Mouse (Mus musculus) lung, adult 18-20 months (tissue): ENCODE data around the gene Ing2.
A peak's percentile ranks its signal among the peaks of the same experiment; 100 is the strongest.

Experiments
- DNase-seq, 2 experiments: peaks; one replicate each; pipeline ENCODE4 v3.0.0; 2022; ENCODE audit warnings: mixed read lengths in 2 of 2

Ing2 gene

DNA sequence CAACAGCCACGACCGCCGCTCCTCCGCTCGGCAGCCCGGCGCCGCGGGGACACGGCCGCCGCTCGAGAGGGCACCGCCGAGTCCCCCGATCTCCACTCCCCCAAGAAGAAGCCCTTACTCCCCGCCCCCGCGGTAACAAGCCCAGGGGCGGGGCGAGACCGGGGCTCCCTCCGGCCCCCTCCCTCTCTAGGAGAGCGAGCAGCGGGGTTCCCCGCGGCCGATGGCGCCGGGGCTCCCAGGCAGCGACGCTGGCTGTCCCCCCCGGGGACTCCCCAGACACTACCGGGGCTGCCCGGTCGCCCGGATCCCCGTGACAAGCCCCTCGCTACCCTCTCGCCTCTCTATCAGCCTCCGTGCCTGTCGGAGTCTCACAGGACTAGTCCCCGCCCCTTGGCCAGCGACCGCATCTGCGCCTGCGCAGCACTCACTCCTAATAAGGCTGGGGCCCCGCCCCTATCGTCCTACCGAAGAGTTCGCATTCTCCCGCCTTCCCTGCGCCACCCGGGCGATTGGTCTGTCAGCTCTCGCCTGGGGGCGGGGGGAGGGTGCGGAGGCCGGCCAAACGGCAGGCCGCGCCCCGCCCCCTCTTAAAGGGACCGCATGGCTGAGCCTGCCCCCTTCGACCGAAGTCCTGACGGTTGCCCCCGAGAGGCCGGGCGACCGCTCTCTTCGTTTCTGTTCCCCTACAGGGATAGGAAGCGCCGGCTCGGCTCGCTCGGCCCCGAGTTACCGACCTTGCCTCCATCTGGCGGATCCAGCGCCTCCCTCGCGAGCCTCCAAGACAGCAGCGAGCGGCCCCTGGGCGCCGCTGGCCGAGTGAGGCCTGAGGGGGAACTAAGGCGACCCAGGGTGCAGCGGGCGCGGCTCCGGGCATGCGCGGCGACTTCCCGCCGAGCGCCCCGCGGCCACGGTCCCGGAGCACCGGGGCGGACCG lies at the start of gene Ing2:
Ing2 (minus strand) TSS at position 780 of the 934 bp plus-strand sequence.
- DNase-seq = peak; percentile 100

DNA sequence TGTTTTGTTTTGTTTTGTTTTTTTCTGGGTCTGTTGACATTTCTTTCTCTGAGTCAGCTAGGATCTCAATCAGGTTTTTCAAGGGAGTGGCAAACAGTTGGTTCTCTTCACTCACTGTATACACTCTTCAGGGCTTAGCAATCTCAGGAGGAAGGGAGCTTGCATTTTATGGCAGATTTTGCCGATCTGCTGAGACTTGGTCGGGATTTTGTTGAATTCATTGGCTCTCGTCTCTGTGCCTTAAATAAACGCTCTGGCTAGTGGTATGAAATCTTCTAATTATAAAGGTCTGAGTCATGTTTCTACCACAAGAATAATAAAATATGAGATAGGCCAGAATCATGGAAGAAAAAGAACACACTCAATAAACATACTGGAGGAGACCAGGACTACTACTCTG lies 46.3 kb upstream of the Ing2 start:
- DNase-seq = no peak

DNA sequence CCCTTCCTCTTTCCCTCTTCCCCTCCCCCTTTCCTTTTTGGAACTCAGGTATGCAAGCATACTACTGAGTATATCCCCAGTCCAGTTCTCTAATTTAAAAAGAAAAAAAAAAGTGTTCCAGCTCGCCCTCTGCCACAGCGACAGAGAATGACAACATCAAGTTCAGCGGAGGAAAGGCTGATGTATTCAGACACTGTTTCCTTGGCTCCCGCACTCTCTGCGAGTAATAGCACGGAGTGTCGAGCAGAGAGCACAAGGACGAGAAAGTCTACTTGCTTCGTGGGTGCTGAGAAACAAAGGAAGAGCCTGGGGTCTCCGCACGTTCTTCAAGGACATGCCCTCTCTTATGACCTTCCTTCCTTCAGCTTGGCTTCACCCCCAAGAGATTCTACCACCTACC lies 43.3 kb upstream of the Ing2 start:
- DNase-seq = no peak

DNA sequence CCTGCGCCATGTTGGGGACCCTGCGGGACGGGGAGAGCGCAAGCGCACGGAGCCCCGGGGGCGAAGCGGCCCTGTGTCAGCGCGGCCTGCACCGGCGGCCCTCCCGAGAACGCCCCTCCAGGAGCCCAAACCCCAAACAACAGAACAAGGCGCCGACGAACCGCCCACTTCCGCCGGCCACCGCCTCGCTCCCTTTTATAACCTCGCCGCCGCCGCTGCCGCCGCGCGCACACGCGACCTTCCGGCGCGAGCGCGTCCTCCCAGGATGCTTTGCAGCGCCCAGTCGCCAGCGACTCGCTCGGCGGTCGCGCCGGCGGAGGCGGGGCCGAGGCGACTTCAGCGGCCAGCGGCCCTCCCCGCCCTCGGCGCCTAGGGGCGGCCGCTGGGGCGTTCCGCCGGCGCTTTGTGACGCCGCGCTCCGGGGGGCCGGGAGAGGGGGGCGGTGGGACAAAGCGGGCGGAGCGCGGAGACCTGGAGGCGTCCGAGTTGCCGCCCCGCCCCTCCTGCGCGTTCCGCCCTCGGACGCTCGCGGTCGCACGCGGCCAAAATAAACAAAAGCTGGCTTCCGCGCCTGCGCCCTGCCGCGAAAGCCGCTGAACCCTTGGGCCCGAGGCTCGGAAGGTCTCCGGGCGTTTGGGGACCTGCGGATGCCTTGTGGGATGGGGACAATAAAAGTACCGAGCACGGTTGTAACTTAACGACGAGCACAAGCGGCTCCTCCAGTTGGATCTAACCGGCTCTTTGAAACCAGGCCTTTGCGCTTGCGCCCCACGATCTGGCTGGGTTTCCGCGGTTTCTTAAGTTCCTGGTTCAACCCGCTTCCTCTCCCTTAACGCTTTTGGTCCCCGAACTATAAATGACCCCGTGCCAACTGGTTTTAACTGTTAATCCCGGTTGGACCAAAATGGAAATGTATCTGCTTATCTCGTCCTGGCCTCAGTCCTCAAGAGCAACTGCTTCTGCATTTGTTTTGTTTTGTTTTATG lies 38.7 kb upstream of the Ing2 start, which contains the start of gene Cdkn2aip:
Cdkn2aip (minus strand) TSS at position 172 of the 985 bp plus-strand sequence.
- DNase-seq = peak; percentile 94 to 96

DNA sequence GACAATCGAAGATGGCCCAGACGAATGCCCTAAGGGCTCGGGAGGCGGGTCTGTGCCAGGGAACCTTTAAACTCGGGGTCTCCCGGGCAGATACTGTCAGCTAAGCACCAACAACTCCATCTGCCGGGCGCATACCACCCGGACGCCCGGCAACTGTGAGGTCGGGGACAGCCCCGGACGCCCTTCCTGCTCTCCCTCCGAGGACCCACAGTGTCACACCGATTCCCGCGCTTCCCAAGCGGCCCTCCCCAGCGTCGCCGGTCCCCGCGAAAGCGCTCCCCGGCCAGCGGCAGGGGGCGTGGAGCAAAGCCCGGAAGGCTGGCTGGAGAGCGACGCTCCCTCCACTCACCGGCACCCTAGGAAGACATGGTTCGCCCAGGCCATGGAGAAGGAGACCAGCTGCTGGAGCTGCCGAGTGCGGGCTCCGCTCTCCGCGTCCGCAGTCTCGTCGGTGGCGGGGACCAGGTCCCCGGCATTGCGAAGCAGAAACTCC lies 37.9 kb upstream of the Ing2 start:
- peak; percentile 45 to 47 for DNase-seq

DNA sequence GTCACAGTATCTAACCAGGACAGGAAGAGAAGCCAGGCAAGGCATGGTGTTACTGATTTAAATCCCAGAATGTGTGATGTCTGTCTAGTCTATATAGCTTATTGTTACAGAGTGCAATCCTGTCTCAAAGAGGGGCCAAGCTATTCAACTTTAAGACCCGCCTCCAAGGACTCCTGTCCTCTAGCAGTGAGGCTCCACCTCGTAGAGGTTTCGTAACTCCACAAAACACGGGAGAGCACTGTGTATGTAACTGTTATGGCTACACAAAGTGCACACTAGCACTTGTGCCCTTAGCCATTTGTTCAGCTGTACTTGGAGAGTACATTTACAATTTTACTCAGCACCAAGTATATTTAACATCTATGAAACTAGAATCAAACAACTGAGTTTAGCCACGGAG lies 32.8 kb upstream of the Ing2 start:
- peak in 1 of 2 experiments; percentile 18 for DNase-seq

DNA sequence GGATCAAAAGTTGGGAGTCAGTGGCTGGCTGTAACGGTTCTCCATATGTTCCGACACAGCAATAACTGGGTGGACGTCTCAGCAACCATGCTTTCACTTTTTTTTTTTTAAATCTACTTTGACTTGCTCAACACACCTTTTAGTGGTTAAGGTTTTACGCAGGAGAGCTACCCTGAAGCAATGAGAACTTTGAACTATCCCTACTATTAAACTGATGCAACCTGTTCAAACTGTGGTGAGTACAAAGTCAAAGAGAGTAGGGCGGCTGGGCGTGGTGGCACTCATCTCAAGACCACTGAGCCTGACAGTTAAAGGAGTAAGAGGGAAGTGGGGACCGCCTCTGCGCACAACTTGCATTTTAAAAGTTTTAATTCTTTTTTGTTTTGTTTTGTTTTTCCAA lies 31.4 kb upstream of the Ing2 start:
- no peak for DNase-seq

DNA sequence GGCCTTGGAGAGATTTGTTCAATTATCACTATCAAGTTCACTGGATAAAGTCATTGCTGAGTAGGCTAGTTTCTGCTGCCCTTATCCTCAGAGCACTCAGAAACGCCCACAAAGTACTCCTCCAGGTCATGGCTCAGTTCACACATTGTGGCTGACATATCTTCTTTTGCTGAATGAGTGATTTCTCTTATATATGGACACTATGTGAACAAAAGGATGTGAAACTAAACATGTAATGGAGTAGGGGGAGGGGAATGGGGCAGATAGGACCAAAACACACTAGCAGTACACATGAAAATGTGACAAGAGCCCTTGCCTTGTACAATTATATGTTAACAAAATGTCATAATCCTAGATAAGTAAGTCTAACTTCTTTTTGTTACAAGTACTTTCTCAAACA lies 27.0 kb upstream of the Ing2 start:
- no peak for DNase-seq

DNA sequence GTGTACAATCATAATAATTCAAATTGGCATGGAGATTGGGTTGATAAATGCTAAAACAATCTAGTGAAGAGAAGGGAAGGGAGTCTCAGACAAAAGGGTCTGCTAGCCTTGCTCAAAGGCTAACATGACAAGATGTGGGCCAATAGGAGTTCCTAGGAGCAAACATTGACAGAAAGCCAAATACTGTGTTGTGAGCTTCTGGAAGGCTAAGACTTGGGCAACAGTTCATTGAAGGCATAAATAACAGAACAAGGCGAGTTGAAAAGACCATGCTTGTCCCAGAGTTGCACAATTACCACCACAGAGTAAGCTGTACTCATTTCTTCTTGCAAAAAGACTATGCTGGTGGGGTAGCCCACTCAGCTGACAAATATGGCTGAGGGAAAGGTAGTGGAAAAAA lies 22.3 kb upstream of the Ing2 start:
- no peak for DNase-seq

DNA sequence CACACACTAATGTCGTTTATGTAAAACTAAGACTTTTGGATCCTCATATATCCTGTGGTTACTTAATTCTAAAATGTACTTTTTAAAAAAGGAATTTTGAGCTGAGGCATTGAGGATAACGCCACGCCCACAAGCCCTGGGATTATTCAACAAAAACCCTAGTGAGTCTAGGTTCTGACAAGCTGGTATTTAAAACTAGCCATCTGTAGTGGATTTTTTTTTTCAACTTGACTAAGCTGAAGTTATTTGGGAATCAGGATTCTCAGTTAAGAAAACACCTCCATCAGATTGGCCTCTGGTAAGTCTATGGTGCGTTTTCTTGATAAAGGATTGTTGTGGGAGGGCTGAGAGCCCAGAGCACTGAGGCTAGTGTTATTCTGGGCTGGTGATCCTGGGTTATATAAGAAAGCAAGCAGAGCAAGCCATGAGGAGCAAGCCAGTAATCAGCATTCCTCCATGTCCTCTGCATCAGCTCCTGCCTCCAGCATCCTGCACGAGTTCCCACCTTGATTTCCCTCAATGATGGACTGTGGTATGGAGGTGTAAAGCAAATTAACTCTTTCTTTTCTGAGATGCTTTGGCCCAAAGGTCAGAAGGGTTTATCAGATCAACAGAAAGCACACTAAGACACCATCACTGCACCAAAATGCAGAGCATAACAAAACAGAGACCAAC lies 20.2 kb upstream of the Ing2 start:
- no peak for DNase-seq

DNA sequence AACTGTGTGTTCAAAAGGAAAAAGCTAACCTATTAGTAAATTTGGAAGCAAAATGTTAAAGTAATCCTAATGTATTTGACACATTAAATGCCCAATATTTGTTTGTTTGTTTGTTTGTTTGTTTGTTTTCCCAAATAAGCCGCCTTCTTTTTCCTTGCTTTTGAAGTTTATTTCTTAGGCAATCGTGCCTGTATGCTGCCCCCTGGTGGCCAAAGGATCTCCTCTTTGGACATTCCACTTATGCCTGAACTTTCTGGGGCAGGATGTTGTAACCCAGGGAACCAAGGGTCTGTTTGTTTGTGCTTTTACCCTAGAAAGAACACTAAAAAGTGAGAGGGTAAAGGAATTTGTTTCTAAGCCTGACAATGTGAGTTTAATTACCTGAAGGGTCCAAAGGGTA lies 17.8 kb upstream of the Ing2 start:
- DNase-seq = peak; percentile 68 to 80

DNA sequence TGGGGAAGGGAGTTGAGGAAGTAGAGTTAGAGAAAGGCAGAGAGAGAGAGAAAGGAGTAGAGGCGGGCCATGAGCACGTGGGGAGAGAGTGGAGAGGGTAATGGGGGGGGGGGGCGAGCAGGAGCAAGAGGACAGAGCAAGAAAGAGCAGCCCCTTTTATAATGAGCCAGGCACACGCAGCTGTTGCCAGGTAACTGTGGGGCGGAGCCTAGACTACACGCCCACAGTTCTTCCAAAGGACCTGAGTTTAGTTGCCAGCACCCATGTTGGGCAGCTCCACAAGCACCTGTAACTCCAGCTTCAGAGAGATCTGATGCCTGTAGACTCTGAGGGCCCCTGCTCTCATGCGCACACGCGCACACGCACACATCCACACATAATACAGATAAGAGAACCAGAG lies 16.5 kb upstream of the Ing2 start:
- DNase-seq = no peak

DNA sequence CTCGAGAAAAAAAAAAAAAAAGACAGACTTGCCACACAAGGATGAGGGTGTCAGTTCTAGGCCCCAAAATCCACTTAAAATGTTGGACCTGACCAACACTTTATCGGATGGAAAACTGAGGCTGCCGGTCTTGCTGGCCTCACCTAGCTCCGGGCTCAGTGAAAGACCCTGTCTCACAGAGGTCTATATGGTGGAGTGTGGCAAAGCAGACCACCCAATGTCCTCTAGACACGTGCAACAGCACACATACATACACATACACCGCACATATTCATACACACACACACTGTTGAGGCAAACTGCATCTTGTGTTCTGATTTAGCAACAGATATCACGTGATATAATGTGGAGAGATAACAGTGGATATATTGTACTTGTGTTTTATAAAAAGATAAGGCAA lies 15.9 kb upstream of the Ing2 start:
- DNase-seq = no peak

DNA sequence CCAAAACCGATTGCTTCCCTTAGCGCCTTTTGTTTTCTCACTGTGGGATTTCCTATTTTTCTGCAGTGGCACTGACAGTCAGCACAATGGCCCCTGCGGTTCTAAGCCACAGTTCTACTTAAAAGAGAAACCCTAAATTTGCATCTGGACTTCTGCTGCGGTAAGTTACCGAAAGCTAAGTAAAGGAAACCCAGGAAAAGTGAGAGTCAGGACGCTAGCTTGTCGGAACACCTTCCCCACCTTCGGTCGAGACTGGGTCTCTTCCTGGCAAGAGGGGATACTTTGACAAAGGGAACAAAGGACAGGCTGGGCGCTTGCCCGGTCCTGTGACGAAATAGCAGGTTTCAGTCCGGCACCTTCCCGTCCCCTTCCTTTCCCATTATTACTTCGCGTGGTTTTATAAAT lies 15.3 kb upstream of the Ing2 start:
- peak; percentile 46 to 54 for DNase-seq

DNA sequence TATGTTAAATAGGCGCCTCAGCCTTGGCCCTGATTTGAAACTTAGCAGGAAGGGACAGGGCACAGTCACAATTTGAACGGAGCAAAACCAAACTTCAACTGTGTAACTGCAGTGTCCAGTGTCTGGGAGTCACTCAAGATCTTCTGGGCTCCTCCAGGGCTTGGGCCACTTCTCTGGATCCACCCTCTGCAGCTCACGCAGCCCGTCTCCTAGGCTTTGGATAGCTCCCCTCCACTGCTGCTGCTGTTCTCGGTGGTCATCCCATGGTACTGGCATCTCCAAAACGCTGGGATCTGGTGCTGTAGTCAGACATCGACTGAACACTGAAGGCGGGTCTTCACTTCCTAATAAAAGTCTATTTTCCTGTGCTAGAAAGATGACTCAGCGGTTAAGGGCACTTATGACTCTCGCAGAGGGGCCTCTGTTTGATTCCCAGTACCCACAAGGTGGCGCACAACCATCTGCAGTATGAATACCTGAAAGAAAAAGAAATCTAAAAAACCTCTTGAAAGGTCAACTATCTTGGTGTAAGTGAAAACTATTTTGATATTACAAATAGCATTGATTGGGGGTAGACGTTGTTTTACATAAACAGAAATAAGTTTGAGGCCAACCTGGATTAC lies 14.5 kb upstream of the Ing2 start:
- peak; percentile 19 to 50 for DNase-seq

DNA sequence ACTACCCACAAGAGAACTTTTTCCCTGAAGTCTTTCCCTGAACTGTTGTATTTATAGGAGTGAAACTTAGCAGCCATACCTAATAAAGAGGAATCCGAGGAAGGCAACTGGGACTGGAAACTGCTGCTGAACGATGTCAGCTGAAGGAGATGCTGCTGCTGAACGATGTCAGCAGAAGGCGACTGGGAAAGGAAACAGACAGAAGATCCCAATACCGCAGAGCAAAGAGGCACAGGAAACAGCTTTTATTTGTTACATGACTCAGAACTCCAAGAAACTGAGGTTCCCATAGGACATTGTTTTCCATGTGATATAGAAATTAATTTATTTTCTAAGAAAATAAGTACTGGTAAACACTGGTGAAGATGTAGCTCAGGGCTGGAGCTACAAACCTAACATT lies 9.1 kb upstream of the Ing2 start:
- DNase-seq = no peak

DNA sequence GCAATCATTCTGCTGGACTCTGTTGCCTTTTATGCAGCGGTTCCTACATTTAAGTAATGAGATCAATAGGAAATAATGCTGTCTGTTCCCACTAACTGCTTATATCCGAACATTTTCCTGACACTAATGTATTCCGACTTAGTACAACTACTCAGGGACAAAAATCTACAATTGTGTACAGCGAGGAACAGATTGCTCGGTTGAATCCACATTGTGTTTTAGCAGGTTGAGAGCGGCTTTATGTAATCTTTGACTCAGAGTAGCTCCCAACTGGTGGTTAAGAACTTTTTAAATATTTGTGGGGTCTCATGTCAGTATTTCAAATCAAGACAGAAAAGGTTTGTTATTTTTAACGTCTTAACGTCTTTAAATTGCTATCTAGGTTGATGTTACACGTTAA lies 8.6 kb upstream of the Ing2 start:
- DNase-seq = no peak

DNA sequence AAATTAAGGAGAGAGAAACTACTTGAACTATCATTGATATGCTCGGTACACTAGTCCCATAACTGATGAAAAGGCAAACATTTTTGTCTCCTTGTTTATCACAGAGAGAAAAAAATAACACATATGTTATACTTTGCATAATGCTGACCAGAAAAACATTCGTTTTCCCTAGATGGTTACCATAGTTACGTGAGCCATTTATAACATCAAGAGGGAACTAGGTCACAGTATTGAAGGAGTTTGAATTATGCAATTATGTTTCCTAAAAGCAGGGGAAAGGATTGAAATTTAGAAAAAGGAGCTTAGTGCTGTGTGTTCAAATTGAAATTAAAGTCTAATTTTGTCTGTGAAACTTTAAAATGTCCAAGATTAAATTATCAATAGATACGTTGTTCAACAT lies 5.0 kb upstream of the Ing2 start:
- no peak for DNase-seq

DNA sequence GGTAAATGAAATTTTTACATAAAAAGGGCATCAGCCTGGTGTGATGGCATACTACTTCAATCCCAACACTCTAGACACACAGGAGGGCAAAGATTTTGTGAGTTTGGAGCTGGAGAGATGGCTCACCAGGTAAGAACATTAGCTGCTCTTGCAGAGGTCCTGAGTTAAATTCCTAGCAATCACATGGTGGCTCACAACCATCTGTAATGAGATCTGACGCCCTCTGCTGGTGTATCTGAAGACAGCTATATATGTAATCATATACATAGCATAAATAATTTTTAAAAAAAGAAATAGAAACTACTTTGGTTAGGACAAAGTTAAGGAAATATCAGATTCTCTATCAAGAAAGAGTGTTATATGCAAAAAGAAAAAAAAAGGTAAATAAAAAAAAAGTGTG lies 4.2 kb upstream of the Ing2 start:
- DNase-seq = no peak

DNA sequence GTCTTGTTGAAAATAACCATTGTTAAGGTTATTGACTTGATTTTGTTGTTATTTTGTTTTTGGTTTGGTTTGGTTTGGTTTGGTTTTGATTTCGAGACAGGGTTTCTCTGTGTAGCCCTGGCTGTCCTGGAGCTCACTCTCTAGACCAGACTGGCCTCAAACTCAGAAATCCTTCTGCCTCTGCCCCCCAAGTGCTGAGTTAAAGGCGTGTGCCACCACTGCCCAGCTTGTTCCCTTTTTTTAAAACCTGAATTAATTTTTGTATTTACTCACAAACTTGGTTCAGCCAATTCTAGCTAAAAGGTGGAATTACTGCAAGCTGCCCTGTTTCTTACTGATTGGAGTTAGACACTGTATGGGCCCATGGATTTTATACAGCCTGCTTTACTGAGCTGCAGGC lies 1.3 kb upstream of the Ing2 start:
- DNase-seq = no peak

DNA sequence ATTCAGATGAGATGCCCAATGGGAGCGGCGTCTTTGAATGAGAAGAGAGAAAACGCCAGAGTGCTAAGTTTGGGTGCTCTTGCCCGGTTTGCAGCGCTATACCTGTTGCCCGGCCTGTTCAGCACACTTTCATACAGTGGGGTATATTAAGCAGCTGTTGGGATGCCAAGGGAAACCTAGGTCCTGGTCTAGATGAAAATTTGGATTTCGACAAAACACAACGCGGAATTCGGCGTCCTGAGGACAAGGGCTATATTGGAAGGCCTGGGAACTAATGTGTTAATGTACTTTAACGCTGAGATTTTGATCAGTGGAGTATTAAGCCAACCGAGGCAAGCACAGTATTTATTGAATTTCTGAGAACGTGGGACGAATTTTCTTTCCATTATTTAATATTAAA lies 868 bp upstream of the Ing2 start:
- no peak for DNase-seq

DNA sequence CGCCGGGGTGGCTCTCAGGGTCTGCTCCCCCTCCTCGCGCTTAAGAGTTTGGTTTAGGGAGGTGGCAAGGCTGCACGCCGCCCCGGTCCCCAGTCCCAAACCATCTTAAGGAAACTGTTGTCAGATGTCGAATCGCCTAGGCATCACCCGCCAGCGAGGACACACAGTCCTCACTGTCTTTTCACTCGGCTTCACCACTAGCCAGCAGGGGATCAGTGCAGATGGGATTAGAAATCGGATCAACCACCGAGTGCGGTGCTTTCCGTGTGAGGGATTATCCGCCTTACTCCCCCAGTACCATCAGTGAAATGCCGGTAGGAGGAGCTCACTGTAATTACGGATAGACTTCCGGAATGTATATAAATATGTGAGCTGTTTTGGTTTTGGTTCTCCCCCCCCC lies 430 bp upstream of the Ing2 start:
- no peak for DNase-seq
